Mouse (Mus musculus): ENCODE data around the gene A930017K11Rik.

DNA sequence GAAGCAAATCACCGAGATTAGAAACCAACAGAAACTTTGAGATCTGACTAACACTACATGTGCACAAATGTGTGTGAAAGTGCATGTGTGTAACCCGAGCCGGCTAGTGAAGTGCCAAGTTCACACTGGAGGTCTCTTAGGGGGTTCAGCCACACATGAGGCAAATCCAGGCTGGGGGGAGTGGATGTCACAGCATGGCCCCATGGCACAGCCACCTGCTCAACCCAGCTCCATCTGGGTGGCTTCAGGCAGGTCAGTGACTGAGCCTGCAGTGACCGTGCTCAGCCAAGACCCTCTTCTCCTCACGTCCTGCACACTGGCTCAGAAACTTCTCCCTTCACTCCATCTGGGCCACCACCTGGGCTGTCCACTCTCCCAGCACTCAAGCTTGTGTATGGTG is 2.4 kb downstream of the A930017K11Rik start:
- TF ChIP-seq GATA1 (IDR thresholded peaks at IDR 0.05; ENCODE audit: low read length) (no peak), TAL1 (IDR thresholded peaks at IDR 0.05; ENCODE audit: low read length) (no peak)

Data from erythroblast, embryonic 14.5 days (primary cell).